Mouse (Mus musculus) liver, embryonic 16.5 days (tissue): ENCODE data around the gene B4gat1. TPM values are rescaled to one million over a fixed set of nuclear protein-coding genes. Genes with fewer than 3 reads are reported as not detected.
"Not testable (repeated sequence)": the region's sequence is repeated elsewhere in the genome, so short reads cannot be mapped to it uniquely, and the experiment has no call there.

Source experiments
- ATAC-seq: fragments of 200-750 bp; cut with Nextera tagmentation; 2 replicates; pipeline ENCODE4 v1.8.0; 2017; ENCODE audit warnings: low read depth, mild to moderate bottlenecking, moderate number of reproducible peaks, moderate library complexity
- H3K27ac ChIP-seq: fragments of 300-500 bp; sonication (generic); 2 replicates; pipeline ENCODE4 v1.5.1; 2014; ENCODE audit warnings: mild to moderate bottlenecking, low read length
- H3K27me3 ChIP-seq: fragments of 300-500 bp; sonication (generic); 2 replicates; pipeline ENCODE4 v1.6.1; 2014; ENCODE audit warnings: low read depth, low read length, mixed read lengths; ENCODE audit not compliant: control insufficient read depth, insufficient read depth
- H3K36me3 ChIP-seq: fragments of 300-500 bp; sonication (generic); 2 replicates; pipeline ENCODE4 v1.6.1; 2014; ENCODE audit warnings: mild to moderate bottlenecking; ENCODE audit not compliant: control insufficient read depth, insufficient read depth
- H3K4me1 ChIP-seq: fragments of 300-500 bp; sonication (generic); 2 replicates; pipeline ENCODE4 v1.6.1; 2014; ENCODE audit warnings: low read depth, low read length, mixed read lengths; ENCODE audit not compliant: control insufficient read depth
- H3K4me2 ChIP-seq: fragments of 300-500 bp; sonication (generic); 2 replicates; pipeline ENCODE4 v1.6.1; 2014; ENCODE audit warnings: low read depth, low read length, mixed read lengths
- H3K4me3 ChIP-seq: fragments of 300-500 bp; sonication (generic); 2 replicates; pipeline ENCODE4 v1.5.1; 2014; ENCODE audit warnings: low read depth, mild to moderate bottlenecking, low read length
- H3K9ac ChIP-seq: fragments of 300-500 bp; sonication (generic); 2 replicates; pipeline ENCODE4 v1.6.1; 2014; ENCODE audit warnings: low read depth, low read length
- H3K9me3 ChIP-seq: fragments of 300-500 bp; sonication (generic); replicated peaks from 2 replicates; pipeline ENCODE4 v1.6.1; 2016; ENCODE audit warnings: low read length; ENCODE audit not compliant: control insufficient read depth
- WGBS: fragments of 180-500 bp; shearing (Covaris S2); extraction: QIAGEN DNeasy Blood & Tissue Kit; methylation state at CpG from one replicate; pipeline ENCODE4 v1.1.7; 2014; ENCODE audit not compliant: insufficient replicate concordance; 5-methylcytosine and 5-hydroxymethylcytosine counted together
- polyA plus RNA-seq: library from polyadenylated mRNA; unstranded; fragments of >200 nt; fragmentation: Nextera tagmentation; extraction: Ambion mirVana; gene quantifications from 2 replicates; pipeline ENCODE4 v1.2.1, GENCODE M21; 2015

The B4gat1 gene
- polyA plus RNA-seq, 1 experiment from 2014 or later: 8.6 TPM

GRCm38 (mm10) chr19:5084834-5085144 lies 46.2 kb downstream of the B4gat1 start:
- ATAC-seq: no peak
- H3K27ac ChIP-seq: no peak overlapping the region
- H3K4me1 ChIP-seq: peaks cover 21% of the 10 kb centered on the region
- H3K36me3 ChIP-seq: no peaks in the 10 kb centered on the region
- peaks cover 72% of the 10 kb centered on the region for H3K27me3 ChIP-seq
- peak overlapping the region; percentile 56 for H3K4me3 ChIP-seq
- peak overlapping the region; percentile 79 for H3K4me2 ChIP-seq
- no peaks in the 10 kb centered on the region for H3K9me3 ChIP-seq
- H3K9ac ChIP-seq: no peak overlapping the region
- 4% methylated on average over 15 of the region's 15 CpGs for WGBS

GRCm38 (mm10) chr19:5085145-5085863 lies 46.7 kb downstream of the B4gat1 start, which contains the start of gene Tmem151a:
Gene Tmem151a (minus strand): TSS chr19:5085531.
- Histone ChIP-seq H3K27ac (no peak within 1 kb of the TSS), H3K4me1 (peaks cover 21% of the 10 kb centered on the region), H3K4me2 (peak within 1 kb of the TSS; percentile 79), H3K27me3 (peaks cover 67% of the 10 kb centered on the region), H3K9ac (no peak within 1 kb of the TSS), H3K9me3 (no peaks in the 10 kb centered on the region), H3K36me3 (no peaks in the 10 kb centered on the region), H3K4me3 (peak within 1 kb of the TSS; percentile 56)
- 1% methylated on average over 64 of the region's 69 CpGs for WGBS
- ATAC-seq: no peak

DNA sequence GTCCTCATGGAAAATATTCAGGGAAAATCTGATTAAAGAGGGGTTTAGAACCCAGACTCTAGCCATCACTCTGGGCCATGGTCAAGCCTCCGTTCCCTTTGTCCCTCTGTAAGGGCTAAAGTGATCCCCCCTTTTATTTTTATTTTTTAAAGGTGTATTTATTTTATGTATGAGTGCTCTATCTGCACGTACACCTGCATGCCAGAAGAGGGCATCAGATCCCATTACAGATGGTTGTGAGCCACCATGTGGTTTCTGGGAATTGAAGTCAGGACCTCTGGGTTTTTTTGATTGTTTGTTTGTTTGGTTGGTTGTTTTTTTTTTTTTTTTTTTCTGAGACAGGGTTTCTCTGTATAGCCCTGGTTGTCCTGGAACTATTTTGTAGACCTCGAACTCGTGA lies 47.9 kb downstream of the B4gat1 start:
- 48% methylated on average over 4 of the region's 4 CpGs for WGBS
- H3K9ac ChIP-seq, H3K36me3 ChIP-seq, H3K27ac ChIP-seq, ATAC-seq, H3K9me3 ChIP-seq, H3K4me3 ChIP-seq, H3K4me2 ChIP-seq: not testable (repeated sequence)
- Histone ChIP-seq H3K4me1 (peaks cover 21% of the 10 kb centered on the region), H3K27me3 (peaks cover 55% of the 10 kb centered on the region)

DNA sequence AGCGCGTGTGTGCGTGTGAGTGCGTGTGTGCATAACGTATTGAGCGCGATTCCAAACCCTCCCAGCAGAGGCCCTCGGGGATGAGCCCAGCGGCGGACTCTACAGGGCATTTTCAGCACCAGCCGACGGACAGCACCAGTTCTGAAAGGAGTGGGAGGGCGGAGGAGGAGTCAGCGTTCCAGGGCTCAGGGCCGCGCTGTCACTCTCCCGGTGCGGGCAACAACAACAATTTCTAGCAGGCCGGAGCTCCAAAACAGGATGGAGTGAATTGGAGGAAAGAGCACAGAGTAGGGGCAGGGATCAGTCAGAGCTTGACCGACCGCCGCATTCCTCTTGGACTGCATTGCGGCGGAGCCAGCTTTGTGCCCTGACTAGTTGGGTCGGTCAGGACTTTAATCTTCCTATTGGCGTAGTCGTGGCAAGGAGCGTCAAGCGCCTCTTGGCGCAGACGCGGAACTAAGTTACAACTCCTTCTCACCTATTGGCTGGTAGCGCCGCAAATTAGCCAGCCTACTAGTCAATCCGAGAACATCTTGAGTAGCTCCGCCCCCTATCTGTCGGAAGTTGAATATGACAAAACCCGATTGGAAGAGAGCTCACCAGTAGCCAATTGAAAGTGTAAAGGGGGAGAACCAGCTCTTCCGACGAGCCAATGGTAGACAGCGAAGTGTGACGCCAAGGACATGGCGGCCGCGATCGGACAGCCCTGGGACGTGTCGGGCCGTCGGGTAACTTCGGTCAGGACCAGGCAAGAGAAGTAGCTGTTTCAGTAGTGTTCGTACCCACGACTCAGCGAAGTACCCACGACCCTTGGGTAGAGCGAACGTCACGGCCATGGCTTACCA lies 49.5 kb downstream of the B4gat1 start, which contains the start of gene Yif1a:
Gene Yif1a (plus strand): TSS at position 655 of the 845 bp plus-strand sequence.
- no peaks in the 10 kb centered on the region for H3K9me3 ChIP-seq
- H3K27me3 ChIP-seq: peaks cover 39% of the 10 kb centered on the region
- H3K4me1 ChIP-seq: peaks cover 21% of the 10 kb centered on the region
- H3K4me2 ChIP-seq: peak within 1 kb of the TSS; percentile 91
- H3K27ac ChIP-seq: peak within 1 kb of the TSS; percentile 92
- peak within 1 kb of the TSS; percentile 79 for H3K9ac ChIP-seq
- peak within 1 kb of the TSS; percentile 83 for H3K4me3 ChIP-seq
- no peaks in the 10 kb centered on the region; the same call in 1 of the 2 replicates for H3K36me3 ChIP-seq
- peak; percentile 88 for ATAC-seq
- under 1% methylated on average over 58 of the region's 58 CpGs for WGBS

GRCm38 (mm10) chr19:5089324-5089723 lies 50.7 kb downstream of the B4gat1 start:
- Histone ChIP-seq H3K36me3 (no peaks in the 10 kb centered on the region; the same call in 1 of the 2 replicates), H3K27ac (no peak overlapping the region), H3K4me3 (peak overlapping the region; percentile 83), H3K9ac (peak overlapping the region; percentile 79), H3K4me2 (peak overlapping the region; percentile 91), H3K9me3 (no peaks in the 10 kb centered on the region), H3K27me3 (peaks cover 27% of the 10 kb centered on the region), H3K4me1 (peaks cover 27% of the 10 kb centered on the region)
- no peak for ATAC-seq
- WGBS: 84% methylated on average over 4 of the region's 4 CpGs

Other genes starting within 250 kb of the B4gat1 start
- gene Rbm4, start 244.9 kb upstream of the B4gat1 start, polyA plus RNA-seq: 28.3 and 29.2 TPM in 2 replicates
- 11.7 and 13.7 TPM in 2 replicates for gene Gm21992, start 227.2 kb upstream of the B4gat1 start, polyA plus RNA-seq
- gene Rbm14, start 227.2 kb upstream of the B4gat1 start, polyA plus RNA-seq: 39.1 and 41.2 TPM in 2 replicates
- gene Ccs, start 199.5 kb upstream of the B4gat1 start, polyA plus RNA-seq: 55.2 and 57.1 TPM in 2 replicates
- gene Ccdc87, start 199.5 kb upstream of the B4gat1 start, polyA plus RNA-seq: not detected in 2 replicates
- 27.3 and 30.5 TPM in 2 replicates for gene Ctsf, start 183.7 kb upstream of the B4gat1 start, polyA plus RNA-seq
- 0.65 and 1.3 TPM in 2 replicates for gene Actn3, start 160.9 kb upstream of the B4gat1 start, polyA plus RNA-seq
- 10.5 and 10.6 TPM in 2 replicates for gene Zdhhc24, start 160.2 kb upstream of the B4gat1 start, polyA plus RNA-seq
- gene Bbs1, start 132.2 kb upstream of the B4gat1 start, polyA plus RNA-seq: 0.95 and 1.2 TPM in 2 replicates
- 44.1 and 44.2 TPM in 2 replicates for gene Dpp3, start 110.5 kb upstream of the B4gat1 start, polyA plus RNA-seq
- gene Peli3, start 95.7 kb upstream of the B4gat1 start, polyA plus RNA-seq: 0.29 and 0.31 TPM in 2 replicates
- 36.8 and 38.0 TPM in 2 replicates for gene Mrpl11, start 76.7 kb upstream of the B4gat1 start, polyA plus RNA-seq
- gene Npas4, start 48.5 kb upstream of the B4gat1 start, polyA plus RNA-seq: not detected in 2 replicates
- 0.82 and 1.6 TPM in 2 replicates for gene Slc29a2, start 15.0 kb upstream of the B4gat1 start, polyA plus RNA-seq
- 0.58 TPM in 1 of 2 replicates, not detected in the other for gene AC124502.3, start 65 bp downstream of the B4gat1 start, polyA plus RNA-seq
- gene Brms1, start 2.5 kb downstream of the B4gat1 start, polyA plus RNA-seq: 21.0 and 22.2 TPM in 2 replicates
- gene Rin1, start 11.7 kb downstream of the B4gat1 start, polyA plus RNA-seq: 0.13 and 0.35 TPM in 2 replicates
- 2.4 and 3.7 TPM in 2 replicates for gene Cd248, start 29.3 kb downstream of the B4gat1 start, polyA plus RNA-seq
- 0.33 and 0.52 TPM in 2 replicates for gene Tmem151a, start 46.7 kb downstream of the B4gat1 start, polyA plus RNA-seq
- 51.2 and 53.1 TPM in 2 replicates for gene Yif1a, start 49.7 kb downstream of the B4gat1 start, polyA plus RNA-seq
- 0.40 and 0.46 TPM in 2 replicates for gene Cnih2, start 59.7 kb downstream of the B4gat1 start, polyA plus RNA-seq
- gene Rab1b, start 68.2 kb downstream of the B4gat1 start, polyA plus RNA-seq: 79.2 and 88.7 TPM in 2 replicates
- 1.5 and 1.9 TPM in 2 replicates for gene Klc2, start 79.7 kb downstream of the B4gat1 start, polyA plus RNA-seq
- 6.8 and 8.1 TPM in 2 replicates for gene Pacs1, start 234.3 kb downstream of the B4gat1 start, polyA plus RNA-seq